Mouse (Mus musculus) midbrain, embryonic 11.5 days (tissue): ENCODE measurements around the gene Akap10. TPM values are rescaled to one million over a fixed set of nuclear protein-coding genes. Genes with fewer than 3 reads are reported as not detected.

Experiments
- ATAC-seq: fragments of 200-750 bp; cut with Nextera tagmentation; 2 replicates; pipeline ENCODE4 v1.8.0; 2017; ENCODE audit warnings: moderate TSS enrichment, moderate library complexity; ENCODE audit not compliant: low FRiP score
- DNase-seq: peaks from one replicate; pipeline ENCODE4 v3.0.0; 2015; ENCODE audit warnings: low spot score; ENCODE audit errors: missing footprints
- H3K27ac ChIP-seq: fragments of 300-500 bp; sonication (generic); 2 replicates; pipeline ENCODE4 v1.5.1; 2014; ENCODE audit warnings: low read depth, low read length
- H3K27me3 ChIP-seq: fragments of 300-500 bp; sonication (generic); 2 replicates; pipeline ENCODE4 v1.6.1; 2014; ENCODE audit warnings: mild to moderate bottlenecking, low read length, moderate library complexity, mixed read lengths; ENCODE audit not compliant: control insufficient read depth, insufficient read depth
- H3K36me3 ChIP-seq: fragments of 300-500 bp; sonication (generic); 2 replicates; pipeline ENCODE4 v1.6.1; 2014; ENCODE audit warnings: mild to moderate bottlenecking, low read length, moderate library complexity, mixed read lengths; ENCODE audit not compliant: control insufficient read depth, insufficient read depth
- H3K4me1 ChIP-seq: fragments of 300-500 bp; sonication (generic); 2 replicates; pipeline ENCODE4 v1.6.1; 2014; ENCODE audit warnings: low read length; ENCODE audit not compliant: control insufficient read depth, insufficient read depth
- H3K4me2 ChIP-seq: fragments of 300-500 bp; sonication (generic); 2 replicates; pipeline ENCODE4 v1.6.1; 2014; ENCODE audit warnings: mild to moderate bottlenecking, moderate library complexity
- H3K4me3 ChIP-seq: fragments of 300-500 bp; sonication (generic); 2 replicates; pipeline ENCODE4 v1.5.1; 2014; ENCODE audit warnings: low read depth, low read length
- H3K9ac ChIP-seq: fragments of 300-500 bp; sonication (generic); 2 replicates; pipeline ENCODE4 v1.6.1; 2014; ENCODE audit warnings: low read length
- H3K9me3 ChIP-seq: fragments of 300-500 bp; sonication (generic); 2 replicates; pipeline ENCODE4 v1.6.1; 2016; ENCODE audit warnings: low read length; ENCODE audit not compliant: control insufficient read depth
- WGBS: fragments of 180-500 bp; shearing (Covaris S2); extraction: QIAGEN DNeasy Blood & Tissue Kit; methylation state at CpG from one replicate; pipeline ENCODE4 v1.1.7; 2014; 5-methylcytosine and 5-hydroxymethylcytosine counted together
- polyA plus RNA-seq: library from polyadenylated mRNA; unstranded; fragments of >200 nt; fragmentation: Nextera tagmentation; extraction: Ambion mirVana; gene quantifications from 2 replicates; pipeline ENCODE4 v1.2.1, GENCODE M21; 2014

Akap10 gene
- polyA plus RNA-seq, 1 experiment from 2014 or later: 16.1 TPM

- Histone ChIP-seq H3K9me3 (no peaks in the 10 kb centered on the region), H3K27me3 (no peaks in the 10 kb centered on the region), H3K9ac (no peak overlapping the region), H3K27ac (no peak overlapping the region), H3K4me1 (no peaks in the 10 kb centered on the region), H3K4me3 (no peak overlapping the region), H3K36me3 (peaks cover 2% of the 10 kb centered on the region; the same call in 1 of the 2 replicates), H3K4me2 (no peak overlapping the region)
- DNase-seq: no peak
- WGBS: 89% methylated on average over 5 of the region's 5 CpGs
- no peak for ATAC-seq
Observed at GRCm38 (mm10) chr11:61882183-61882582, 47.9 kb downstream of the Akap10 start.

GRCm38 (mm10) chr11:61879921-61880320 lies 50.1 kb downstream of the Akap10 start:
- Histone ChIP-seq H3K27me3 (no peaks in the 10 kb centered on the region), H3K9ac (no peak overlapping the region), H3K36me3 (peaks cover 2% of the 10 kb centered on the region; the same call in 1 of the 2 replicates), H3K4me3 (no peak overlapping the region), H3K27ac (no peak overlapping the region), H3K4me1 (no peaks in the 10 kb centered on the region), H3K4me2 (no peak overlapping the region), H3K9me3 (no peaks in the 10 kb centered on the region)
- no peak for ATAC-seq
- DNase-seq: no peak

- DNase-seq: no peak
Observed at GRCm38 (mm10) chr11:61871881-61872280, 58.2 kb downstream of the Akap10 start.

GRCm38 (mm10) chr11:61866856-61867255 lies 63.2 kb downstream of the Akap10 start:
- H3K4me1 ChIP-seq: no peaks in the 10 kb centered on the region
- no peaks in the 10 kb centered on the region; the same call in 1 of the 2 replicates for H3K36me3 ChIP-seq
- no peak for ATAC-seq
- H3K4me2 ChIP-seq: no peak overlapping the region
- DNase-seq: no peak
- no peak overlapping the region for H3K27ac ChIP-seq
- no peak overlapping the region for H3K4me3 ChIP-seq
- no peak overlapping the region for H3K9ac ChIP-seq
- H3K9me3 ChIP-seq: no peaks in the 10 kb centered on the region
- H3K27me3 ChIP-seq: no peaks in the 10 kb centered on the region

More at GRCm38 (mm10) chr11:61871881-61872280, 58.2 kb downstream of the Akap10 start:
- Histone ChIP-seq H3K4me2 (no peak overlapping the region), H3K9me3 (no peaks in the 10 kb centered on the region), H3K27me3 (no peaks in the 10 kb centered on the region), H3K27ac (no peak overlapping the region), H3K4me1 (no peaks in the 10 kb centered on the region), H3K36me3 (peaks cover 6% of the 10 kb centered on the region; the same call in 1 of the 2 replicates), H3K4me3 (no peak overlapping the region), H3K9ac (no peak overlapping the region)
- 93% methylated on average over 5 of the region's 5 CpGs for whole genome bisulfite sequencing
- no peak for ATAC-seq

- H3K4me2 ChIP-seq: no peak overlapping the region
- no peak for DNase-seq
- no peak overlapping the region for H3K27ac ChIP-seq
- no peaks in the 10 kb centered on the region for H3K4me1 ChIP-seq
- no peak overlapping the region for H3K4me3 ChIP-seq
- no peaks in the 10 kb centered on the region for H3K9me3 ChIP-seq
- no peaks in the 10 kb centered on the region for H3K27me3 ChIP-seq
- no peak overlapping the region for H3K9ac ChIP-seq
- no peak for ATAC-seq
- WGBS: 81% methylated on average over 6 of the region's 6 CpGs
- no peaks in the 10 kb centered on the region for H3K36me3 ChIP-seq
Observed at GRCm38 (mm10) chr11:61861781-61862547, 68.1 kb downstream of the Akap10 start.

GRCm38 (mm10) chr11:61859316-61859715 lies 70.7 kb downstream of the Akap10 start:
- no peak overlapping the region for H3K4me3 ChIP-seq
- no peak for ATAC-seq
- WGBS: 67% methylated on average over 1 of the region's 1 CpGs
- no peaks in the 10 kb centered on the region for H3K9me3 ChIP-seq
- no peak overlapping the region for H3K9ac ChIP-seq
- no peaks in the 10 kb centered on the region for H3K36me3 ChIP-seq
- H3K4me1 ChIP-seq: no peaks in the 10 kb centered on the region
- no peaks in the 10 kb centered on the region for H3K27me3 ChIP-seq
- no peak overlapping the region for H3K4me2 ChIP-seq
- no peak overlapping the region for H3K27ac ChIP-seq
- no peak for DNase-seq

GRCm38 (mm10) chr11:61855539-61855938 lies 74.5 kb downstream of the Akap10 start:
- Histone ChIP-seq H3K9me3 (no peaks in the 10 kb centered on the region), H3K27me3 (no peaks in the 10 kb centered on the region), H3K27ac (no peak overlapping the region; the same call in 1 of the 2 replicates), H3K9ac (peak overlapping the region; percentile 97), H3K4me2 (peak overlapping the region; percentile 74), H3K4me3 (peak overlapping the region; percentile 93), H3K4me1 (0 out of 2 replicates have a peak, but pooled peaks cover 4% of the 10 kb centered on the region), H3K36me3 (no peaks in the 10 kb centered on the region)
- no peak for ATAC-seq
- DNase-seq: no peak
- WGBS: 47% methylated on average over 6 of the region's 6 CpGs

- under 1% methylated on average over 58 of the region's 58 CpGs for WGBS
- no peaks in the 10 kb centered on the region for H3K36me3 ChIP-seq
- 0 out of 2 replicates have a peak, but pooled peaks cover 4% of the 10 kb centered on the region for H3K4me1 ChIP-seq
- ATAC-seq: peak; percentile 92
- H3K9me3 ChIP-seq: no peaks in the 10 kb centered on the region
- DNase-seq: peak; percentile 99
- H3K27me3 ChIP-seq: no peaks in the 10 kb centered on the region
- H3K27ac ChIP-seq: peak within 1 kb of the TSS; percentile 89
- H3K4me2 ChIP-seq: peak within 1 kb of the TSS; percentile 74
- H3K4me3 ChIP-seq: peak within 1 kb of the TSS; percentile 93
- peak within 1 kb of the TSS; percentile 97 for H3K9ac ChIP-seq
Observed at GRCm38 (mm10) chr11:61854988-61855411, 75.1 kb downstream of the Akap10 start, which contains the start of gene Ulk2. Gene Ulk2, minus strand, starts transcription at chr11:61855073.

GRCm38 (mm10) chr11:61854211-61854987 lies 75.7 kb downstream of the Akap10 start:
- peak; percentile 80 for ATAC-seq
- H3K27ac ChIP-seq: peak overlapping the region; percentile 89
- H3K27me3 ChIP-seq: no peaks in the 10 kb centered on the region
- 0 out of 2 replicates have a peak, but pooled peaks cover 4% of the 10 kb centered on the region for H3K4me1 ChIP-seq
- no peaks in the 10 kb centered on the region for H3K9me3 ChIP-seq
- DNase-seq: peak; percentile 97
- H3K4me3 ChIP-seq: peak overlapping the region; percentile 93
- no peaks in the 10 kb centered on the region for H3K36me3 ChIP-seq
- WGBS: 0% methylated on average over 84 of the region's 87 CpGs
- peak overlapping the region; percentile 97 for H3K9ac ChIP-seq
- H3K4me2 ChIP-seq: peak overlapping the region; percentile 74
